Mouse (Mus musculus) urinary bladder, postnatal 10 days (tissue): ENCODE measurements around the gene Coro2a.
"Not testable (repeated sequence)": the region's sequence is repeated elsewhere in the genome, so short reads cannot be mapped to it uniquely, and the experiment has no call there.

Source experiments
- DNase-seq: peaks from one replicate; pipeline ENCODE4 v3.0.0; 2022; ENCODE audit warnings: low spot score

Gene Coro2a

DNA sequence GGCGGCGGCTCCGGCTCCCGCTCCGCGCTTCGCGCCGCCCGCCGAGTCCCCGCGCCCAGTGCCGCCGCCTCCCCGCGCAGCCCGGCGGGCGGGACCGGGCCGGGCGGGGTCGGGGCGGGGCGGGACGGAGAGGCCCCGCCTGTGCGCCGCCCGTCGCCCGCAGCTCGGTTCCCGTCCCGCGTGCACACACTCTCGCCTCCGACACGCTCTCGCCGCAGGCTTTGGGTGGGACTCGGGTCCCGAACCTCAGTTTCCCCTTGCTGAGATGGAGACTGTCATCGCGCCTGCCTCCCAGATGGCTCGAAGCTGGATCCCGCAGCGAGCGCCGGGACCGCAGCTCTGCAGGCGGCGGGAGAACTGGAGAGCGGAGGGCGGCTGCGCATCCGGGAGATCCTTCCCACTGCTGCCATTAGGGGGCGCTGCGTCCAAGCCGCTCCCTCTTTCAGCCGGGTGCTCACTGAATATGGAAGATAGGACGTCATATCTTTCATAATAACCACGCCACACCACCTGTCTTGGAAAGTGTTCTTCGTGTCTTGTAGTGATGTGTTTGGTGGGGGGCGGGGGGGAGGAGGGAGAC lies at the start of gene Coro2a:
Gene Coro2a (minus strand): TSS at position 359 of the 580 bp plus-strand sequence.
- DNase-seq = peak; percentile 58

DNA sequence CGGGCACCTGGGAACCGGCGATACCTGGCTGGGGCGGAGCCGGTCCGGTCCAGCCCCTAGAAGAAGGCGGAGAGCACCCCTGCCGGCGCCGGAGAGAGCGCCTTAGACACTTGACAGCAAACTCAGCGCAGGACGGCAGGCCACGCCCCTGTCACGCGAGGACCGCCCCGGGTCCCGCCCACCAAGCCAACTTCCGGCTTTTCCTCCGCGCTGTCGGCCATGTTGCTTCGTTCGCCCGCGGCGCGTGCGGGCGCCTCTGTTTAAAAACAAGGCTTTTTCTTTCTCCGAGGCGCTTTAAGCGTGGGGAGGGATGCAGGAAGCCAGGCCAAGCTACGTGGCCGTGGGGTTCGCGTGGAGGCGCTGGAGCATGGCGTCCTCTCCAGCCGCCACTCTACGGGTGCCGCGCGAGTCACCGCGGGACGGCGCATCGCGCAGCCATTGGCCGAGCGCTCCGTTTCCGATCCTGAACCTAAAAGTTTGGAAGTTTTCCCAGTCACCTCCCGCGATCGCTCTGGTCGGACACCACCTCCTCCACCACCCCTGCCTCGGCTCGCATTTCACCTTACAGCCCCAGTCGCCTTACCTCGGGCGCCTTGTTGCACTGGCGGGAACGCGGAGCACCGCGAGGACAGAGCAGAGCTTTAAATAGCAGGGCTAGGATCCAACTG lies 48.2 kb upstream of the Coro2a start, which contains the start of gene Tbc1d2:
Gene Tbc1d2 (minus strand): TSS at position 124 of the 668 bp plus-strand sequence.
- DNase-seq = peak; percentile 71

DNA sequence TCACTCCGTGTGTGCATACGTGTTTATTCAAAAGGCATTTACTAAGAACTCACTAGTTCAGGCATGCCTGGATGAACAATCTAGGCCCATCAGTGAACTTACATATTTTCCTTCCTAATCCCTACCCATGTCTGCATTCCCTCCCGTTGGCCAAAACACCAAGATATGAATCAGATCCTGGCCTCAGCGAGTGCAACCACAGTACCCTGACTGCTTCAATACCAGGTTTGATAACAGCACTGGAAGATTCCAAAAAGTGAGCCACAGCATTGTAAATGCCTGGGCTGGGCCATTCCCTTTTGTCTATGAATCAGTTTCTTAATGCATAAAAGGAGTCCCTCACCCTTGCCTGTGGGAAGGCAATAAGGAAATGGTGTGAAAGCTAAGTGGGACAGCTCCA lies 47.2 kb upstream of the Coro2a start:
- DNase-seq = no peak

DNA sequence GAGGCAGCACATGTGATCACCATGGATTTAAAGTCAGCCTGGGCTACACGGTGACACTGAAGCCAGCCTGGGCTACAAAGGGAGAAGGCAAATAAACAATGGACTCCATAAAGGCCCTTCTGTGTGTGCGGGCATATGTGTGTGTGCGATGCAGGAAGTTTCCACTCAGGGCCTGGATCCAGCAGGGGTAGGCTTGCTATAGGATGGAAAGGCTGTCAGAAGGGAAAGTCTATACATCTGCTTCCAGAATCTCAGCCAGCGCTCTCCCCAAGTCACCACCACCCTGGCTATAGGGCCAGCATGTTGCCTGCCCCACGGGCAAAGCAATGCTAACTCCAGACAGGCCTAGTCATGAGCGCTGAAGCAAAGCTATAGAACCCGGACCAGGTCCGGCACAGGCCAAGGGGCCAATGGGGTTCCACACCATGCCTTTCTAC lies 41.7 kb upstream of the Coro2a start:
- no peak for DNase-seq

DNA sequence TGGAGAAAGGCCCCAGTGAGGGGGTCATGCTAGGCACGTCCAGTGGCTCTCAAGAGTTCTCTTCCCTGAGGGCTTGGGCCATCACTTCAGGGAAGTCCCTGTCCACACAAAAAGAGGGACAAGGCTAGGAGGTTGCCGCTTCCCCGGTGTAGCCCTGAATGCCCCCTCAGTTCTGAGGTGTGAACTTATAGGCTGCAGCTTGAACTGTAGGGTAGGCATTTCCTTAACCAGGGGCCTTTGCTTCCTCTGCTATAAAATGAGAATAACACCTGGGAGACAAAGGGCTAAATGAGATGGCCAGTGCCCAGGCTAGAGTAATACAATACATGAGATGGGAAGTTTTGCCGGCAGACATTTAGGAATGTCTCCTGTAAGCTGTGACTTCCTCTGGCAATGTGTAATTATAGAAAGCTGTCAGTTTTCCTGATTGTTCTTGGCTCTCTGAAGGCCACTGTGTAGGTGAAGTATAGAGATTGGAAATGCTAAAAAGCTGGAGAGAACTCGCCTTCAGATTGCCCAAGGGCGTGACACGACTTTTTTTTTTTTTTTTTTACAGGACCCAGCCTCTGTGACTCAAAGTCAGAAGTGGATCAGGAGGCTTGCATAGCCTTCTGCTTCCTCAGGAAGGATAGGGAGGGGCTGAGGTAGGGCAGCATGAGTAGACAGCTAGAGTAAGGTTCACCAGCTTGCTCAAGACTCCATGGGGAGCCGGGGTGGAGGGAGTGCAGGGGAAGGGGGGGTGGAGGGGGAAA lies 41.1 kb upstream of the Coro2a start:
- DNase-seq = no peak

DNA sequence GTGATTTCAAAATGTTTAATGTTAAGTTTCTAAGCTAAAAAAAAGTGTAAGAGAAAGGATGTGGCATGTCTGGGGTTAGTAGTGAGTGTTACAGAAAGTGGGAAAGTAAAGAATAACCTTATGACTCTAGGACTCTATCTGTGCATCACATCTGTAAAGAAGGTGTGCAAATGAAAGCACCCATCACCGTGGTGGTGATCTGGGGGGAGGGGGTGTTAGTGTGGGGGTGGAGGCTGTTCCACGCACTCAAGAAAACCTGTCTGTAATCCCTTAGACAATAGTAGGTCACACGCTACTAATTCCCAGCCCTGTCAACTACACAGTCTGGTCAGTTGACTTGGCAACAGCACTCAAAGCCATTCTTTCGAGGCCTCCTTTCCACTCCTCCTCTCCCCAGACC lies 39.3 kb upstream of the Coro2a start:
- no peak for DNase-seq

DNA sequence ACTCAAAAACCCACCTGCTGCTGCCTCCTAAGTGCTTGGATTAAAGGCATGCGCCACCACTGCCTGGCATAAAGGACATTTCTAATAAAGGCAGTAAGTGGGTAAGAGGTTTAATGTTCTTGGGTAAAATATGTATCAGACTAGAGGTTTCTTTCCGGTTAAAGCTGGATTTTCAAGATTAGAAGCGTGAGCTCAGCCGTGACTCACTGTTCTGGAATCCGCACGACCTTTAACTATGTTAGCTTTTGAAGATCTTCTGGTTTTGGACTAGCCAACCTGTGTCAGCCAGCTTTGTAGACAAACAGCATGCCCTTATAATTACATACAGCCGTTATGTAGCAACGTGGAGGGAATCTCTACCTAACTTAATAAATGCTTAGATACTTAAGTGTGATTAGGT lies 37.9 kb upstream of the Coro2a start:
- DNase-seq = no peak

DNA sequence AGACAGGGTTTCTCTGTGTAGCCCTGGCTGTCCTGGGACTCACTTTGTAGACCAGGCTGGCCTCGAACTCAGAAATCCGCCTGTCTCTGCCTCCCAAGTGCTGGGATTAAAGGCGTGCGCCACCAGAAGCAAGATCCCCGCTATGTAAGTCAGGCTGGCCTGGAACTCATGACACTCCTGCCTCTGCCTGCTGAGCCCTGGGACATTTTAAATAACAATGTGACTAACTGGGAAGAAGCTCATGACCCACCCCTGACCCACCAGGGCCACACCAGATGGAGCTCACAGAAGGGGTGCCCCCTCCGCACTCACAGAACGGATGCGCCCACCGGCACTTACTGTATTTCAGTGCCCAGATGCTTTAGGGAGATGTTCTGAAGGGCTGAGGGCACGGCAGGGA lies 35.2 kb upstream of the Coro2a start:
- not testable (repeated sequence) for DNase-seq

DNA sequence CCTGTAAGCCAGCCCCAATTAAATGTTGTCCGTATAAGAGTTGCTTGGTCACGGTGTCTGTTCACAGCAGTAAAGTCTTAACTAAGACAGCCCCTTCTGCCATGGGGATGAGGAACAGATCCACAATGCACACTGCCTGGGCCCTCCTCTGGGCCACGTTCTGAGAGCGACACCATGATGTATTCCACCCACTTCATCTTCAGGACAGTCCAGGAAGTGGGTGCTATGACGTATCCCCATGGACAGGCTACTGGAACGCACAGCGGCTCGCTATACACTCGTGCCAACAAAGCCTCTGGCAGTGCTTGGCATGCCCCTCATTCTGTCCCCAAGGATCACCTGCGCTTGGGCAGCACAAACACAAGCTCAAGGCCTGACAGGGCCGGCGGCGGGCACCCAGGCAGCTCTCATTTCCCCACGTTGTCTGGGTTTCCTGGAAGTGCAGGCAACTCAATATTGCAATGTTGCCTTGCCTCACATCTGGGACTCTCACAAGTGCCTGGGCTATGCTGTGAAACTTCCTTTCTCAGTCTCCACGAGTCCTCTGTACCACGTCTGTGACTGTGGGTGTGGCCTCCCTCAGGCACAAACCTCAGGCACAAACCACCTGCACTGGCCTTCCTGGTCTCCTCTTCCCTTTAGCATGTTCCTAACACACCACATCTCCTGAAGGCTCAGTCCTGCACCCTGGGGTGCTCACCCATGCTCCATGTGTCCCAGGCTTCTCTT lies 33.9 kb upstream of the Coro2a start:
- no peak for DNase-seq

DNA sequence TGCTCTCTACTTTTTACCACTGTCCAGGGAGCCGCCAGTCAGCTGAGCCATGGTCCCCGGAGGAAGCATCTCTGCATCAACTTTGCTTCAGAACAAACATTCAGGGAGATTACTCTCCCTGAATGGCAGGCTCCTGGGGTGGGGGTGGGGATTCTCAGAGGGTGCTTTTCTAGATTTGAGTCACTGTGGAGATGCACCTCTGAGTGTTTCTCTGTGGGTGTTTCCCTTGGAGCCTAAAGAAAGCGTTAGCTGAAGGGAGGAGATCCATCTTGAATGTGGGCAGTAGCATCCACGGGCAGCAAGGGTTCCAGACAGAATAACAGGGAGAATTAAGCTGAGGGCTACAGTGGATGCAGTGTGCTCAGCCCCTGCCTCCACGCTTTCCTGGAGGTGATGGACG lies 32.9 kb upstream of the Coro2a start:
- no peak for DNase-seq

DNA sequence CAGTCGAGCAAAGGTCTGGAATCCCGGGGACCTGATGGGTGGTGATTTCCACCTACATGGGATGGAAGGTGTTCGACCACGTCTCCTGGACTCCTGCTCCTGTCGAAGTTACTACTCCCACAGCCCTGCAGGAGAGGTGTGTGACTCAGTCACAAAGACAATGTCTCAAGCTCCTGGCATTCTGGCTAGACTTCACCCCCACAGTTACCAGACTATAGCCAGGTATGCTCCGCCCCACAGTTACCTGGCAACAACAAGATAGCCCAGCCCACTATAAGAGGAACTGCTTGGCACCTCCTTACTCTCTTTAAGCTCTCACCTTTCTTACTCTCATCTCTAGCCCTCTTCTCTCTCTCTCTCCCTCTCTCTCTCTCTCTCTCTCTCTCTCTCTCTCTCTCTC lies 31.6 kb upstream of the Coro2a start:
- not testable (repeated sequence) for DNase-seq

DNA sequence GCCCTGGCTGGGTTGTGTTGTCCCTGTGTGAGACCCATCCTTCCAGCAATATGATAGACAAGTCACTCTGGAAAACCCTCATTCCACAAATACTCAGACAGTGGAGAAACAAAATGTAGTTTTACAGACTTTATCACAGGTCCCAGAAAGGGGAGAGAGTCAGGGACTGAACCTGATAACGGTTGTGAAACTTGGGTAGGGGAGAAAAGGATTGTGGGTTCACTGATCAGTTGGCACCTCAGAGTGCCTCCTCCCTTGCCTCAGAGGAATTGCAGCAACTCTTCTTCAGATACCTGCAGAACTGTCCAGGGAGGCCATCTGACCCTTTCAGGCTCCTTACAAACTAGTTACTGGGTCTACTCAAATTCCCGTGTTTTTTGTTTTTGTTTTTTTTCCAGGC lies 30.5 kb upstream of the Coro2a start:
- no peak for DNase-seq

DNA sequence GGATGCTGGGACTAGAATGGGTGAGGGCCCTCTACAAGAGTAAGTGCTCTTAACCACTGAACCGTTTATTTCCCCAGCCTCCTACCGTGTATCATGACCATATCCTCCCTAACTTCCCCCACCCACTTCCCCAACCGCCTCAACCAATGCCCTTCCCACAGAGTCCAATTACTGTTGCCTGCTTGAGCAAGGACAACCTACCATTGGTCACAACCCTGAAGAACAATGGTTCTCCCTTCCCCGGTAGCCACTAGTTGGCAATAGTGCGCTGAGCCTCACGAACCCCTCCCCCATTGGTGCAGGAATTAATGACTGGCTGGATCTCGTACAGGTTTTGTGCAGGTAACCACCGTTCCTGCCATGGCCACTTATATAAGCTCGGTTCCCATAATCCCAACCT lies 28.4 kb upstream of the Coro2a start:
- no peak for DNase-seq

DNA sequence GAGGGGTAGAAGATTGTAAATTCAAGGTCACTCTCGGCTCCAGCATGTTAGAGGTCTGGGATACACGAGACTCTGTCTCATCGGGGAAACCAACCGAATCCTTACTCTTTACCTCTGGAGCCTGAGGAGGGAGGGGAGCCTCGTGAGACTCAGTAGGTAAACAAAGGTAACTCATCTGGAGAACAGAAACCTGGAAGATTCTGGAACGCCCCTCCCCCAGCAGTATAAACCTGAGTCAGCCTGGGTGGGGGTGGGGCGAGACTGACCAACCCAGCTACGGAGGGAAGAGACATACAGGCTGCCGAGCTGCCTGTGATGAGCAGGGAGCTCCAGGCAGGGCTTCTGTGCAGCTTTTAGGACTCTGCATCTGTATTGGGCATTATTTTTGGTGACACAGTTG lies 26.9 kb upstream of the Coro2a start:
- DNase-seq = no peak

DNA sequence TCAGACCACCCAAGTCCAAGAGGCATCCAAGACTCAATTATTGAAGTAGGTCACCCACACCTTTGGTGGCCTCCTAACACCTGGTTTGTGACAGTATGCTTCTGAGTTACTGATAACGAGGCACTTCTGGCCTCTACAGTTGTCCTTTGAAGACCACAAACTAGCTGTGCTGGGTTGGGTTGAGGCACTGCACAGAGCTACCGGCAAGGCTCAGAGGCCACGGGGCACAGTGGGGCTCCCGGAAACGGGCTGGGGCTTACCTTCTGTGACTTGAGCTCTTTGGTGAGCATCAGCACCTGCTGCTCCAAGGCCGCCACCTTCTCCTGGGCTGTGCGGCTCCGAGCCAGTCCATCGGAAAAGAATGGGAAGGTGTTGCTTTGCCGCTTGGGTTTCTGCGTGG lies 26.1 kb upstream of the Coro2a start:
- DNase-seq = no peak

DNA sequence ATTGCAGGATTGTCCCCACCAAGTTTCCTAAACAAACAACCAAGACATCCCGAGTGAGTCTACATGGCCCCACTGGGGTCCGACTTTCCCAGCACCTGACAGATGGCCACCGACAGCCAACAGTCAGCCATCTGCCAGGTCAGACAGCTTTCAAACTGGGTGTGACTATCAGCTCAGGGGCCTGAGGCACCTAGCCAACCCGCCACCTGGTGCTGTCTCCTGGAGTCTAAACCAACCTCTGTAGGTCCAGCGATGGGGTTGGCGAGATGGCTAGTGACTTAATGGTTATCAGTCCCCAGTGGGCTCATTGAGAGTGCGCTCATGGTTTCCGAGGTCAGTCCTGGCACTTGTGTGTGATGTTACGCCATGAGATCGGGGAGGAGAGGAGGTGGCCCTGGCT lies 23.1 kb upstream of the Coro2a start:
- no peak for DNase-seq

DNA sequence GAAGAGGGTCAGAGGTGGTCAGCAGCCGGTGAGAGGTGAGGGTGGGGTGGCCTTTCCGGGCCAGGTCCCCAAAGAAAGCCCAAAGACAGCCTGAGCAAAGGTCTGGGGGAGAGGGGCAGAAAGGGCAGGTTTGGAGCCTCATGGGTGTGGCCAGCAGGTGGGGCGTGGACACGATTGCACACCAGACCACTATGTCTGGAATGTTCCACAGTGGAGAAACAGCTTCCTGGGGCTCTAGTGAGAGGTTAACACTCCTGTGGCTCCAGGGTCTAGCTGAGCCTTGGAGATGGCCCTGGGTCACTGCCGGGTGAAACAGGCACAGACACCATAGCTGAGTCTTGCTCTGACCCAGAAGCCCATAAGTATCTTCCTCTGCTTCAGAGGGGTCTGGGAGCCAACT lies 21.0 kb upstream of the Coro2a start:
- DNase-seq = no peak

DNA sequence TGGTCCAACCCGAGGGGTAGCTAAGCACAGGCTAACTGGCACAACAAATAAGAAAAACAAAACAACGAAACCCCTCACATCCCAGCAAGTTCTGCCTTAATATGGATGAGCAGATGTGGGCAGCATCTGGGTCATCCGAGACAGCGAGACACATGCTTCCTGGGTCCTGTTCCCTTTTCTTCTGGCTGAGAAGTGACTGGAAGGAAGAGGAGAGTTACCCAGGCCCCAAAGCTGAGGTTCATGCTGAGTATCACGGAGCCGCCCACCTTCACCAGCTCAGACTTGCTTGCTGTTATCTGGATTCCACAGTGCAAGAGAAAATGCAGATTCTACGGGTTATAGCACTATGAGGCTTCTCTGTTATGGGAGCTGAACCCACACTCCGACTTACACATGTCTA lies 18.9 kb upstream of the Coro2a start:
- DNase-seq = no peak

DNA sequence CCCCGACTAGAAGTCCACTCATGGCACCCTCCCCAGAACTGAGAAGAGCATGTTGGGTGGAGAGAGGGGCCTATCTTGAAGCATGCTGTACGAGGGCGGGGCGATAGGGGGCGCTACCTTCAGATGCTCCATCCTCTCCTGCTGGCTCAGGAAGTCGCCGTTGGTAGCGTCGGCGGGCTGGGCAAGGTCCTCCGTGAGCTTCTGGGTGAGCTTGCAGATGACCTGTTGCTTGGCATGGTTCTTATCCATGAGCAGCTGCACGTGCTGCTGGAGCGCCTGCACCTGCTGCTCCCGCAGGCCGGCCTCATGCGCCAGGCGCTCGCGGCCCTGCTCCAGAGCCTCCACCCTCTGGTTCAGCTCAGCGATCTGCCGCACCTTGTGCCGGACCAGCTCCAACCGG lies 18.3 kb upstream of the Coro2a start:
- no peak for DNase-seq

DNA sequence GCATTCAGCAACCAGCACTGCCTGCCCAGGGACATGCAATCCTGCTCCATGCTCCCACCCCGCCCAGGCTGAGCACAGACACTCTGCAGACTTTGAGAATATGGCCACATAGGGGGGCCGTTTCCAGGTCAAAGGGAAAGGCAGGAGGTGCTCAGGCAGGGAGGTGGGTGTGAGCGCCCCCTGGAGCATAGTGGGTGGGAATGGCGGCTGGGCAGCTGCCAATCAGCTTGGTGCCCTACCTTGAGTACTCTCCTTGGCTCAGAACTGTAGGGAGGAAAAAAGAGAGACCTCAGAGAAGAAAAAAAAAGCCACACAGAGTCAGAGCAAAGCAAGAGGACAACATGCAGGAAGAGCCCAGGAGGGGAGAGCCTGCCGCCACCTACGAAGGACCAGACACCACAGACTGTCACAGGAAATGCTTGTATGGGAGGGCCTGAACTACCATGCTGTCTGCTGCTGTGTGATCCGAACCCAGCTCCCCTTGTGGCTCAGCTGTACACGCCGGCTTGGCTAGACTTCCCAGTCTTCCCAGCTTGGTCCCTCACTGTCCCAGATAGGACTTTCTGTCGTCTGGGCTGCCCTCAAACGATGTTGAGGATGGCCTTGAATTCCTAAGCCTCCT lies 16.3 kb upstream of the Coro2a start:
- no peak for DNase-seq

DNA sequence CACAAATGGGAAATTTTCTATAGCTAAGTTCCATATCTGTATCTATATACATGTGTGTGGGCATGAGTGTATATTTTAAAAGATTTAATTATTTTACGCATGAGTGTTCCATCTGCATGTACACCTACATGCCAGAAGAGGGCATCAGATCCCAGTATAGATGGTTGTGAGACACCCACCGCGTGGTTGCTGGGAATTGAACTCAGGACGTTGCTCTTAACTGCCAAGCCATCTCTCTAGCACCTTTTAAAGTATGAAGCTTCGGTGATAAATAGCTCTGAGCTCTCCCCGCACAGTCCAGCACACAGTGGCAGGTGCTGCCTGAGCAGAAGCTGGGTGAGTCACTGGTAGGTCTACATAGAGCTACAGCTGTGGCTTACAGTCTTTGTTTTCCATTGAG lies 15.4 kb upstream of the Coro2a start:
- no peak for DNase-seq

DNA sequence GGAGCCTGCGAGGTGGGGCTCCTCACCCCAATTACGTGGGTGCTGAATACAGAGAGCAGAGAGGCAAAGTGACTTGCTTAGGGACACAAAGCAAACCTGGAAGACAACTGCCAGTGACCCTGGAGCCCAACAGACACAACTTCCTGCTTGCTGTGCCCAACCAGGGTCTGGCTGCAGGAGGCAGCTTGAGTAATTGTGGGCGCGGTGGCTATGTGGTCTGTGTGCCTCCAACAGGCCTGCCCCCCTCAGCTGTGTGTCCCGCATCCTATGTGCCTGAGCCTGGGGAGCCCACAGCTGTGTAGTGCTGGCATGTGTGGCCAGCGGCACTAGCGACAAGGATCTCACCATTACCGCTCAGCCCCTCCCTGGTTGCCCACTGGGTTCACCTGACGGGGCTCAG lies 12.6 kb upstream of the Coro2a start:
- no peak for DNase-seq
